Mouse (Mus musculus) myocyte (in vitro differentiated cells): ENCODE results near the gene Mbl1. TPM values are rescaled to one million over a fixed set of nuclear protein-coding genes. Genes with fewer than 3 reads are reported as not detected.

Source experiments
- polyA plus RNA-seq: library from polyadenylated mRNA; unstranded; fragments of >200 nt; fragmentation: generic; extraction: Trizol; gene quantifications from one replicate; pipeline ENCODE4 v1.2.1, GENCODE M21; 2012; ENCODE audit warnings: missing spikeins

Gene Mbl1
- polyA plus RNA-seq, 1 experiment: not detected

Other genes with a start within 250 kb of the Mbl1 start
- 90.6 TPM for gene Tspan14, start 184.7 kb upstream of the Mbl1 start, polyA plus RNA-seq
- 1.8 TPM for gene Fam213a, start 137.7 kb upstream of the Mbl1 start, polyA plus RNA-seq
- not detected for gene Dydc2, start 82.2 kb upstream of the Mbl1 start, polyA plus RNA-seq
- gene Dydc1, start 78.5 kb upstream of the Mbl1 start, polyA plus RNA-seq: not detected
- not detected for gene Mat1a, start 46.4 kb upstream of the Mbl1 start, polyA plus RNA-seq
- not detected for gene Sftpa1, start 19.7 kb upstream of the Mbl1 start, polyA plus RNA-seq
- gene Sftpd, start 33.7 kb downstream of the Mbl1 start, polyA plus RNA-seq: not detected
- not detected for gene Gm2832, start 127.3 kb downstream of the Mbl1 start, polyA plus RNA-seq
- not detected for gene Gm5798, start 197.2 kb downstream of the Mbl1 start, polyA plus RNA-seq
- not detected for gene Gm7945, start 234.9 kb downstream of the Mbl1 start, polyA plus RNA-seq